Mouse (Mus musculus) thymus, adult 2 months (tissue): Measurements from ENCODE around the gene Kxd1. TPM values are rescaled to one million over a fixed set of nuclear protein-coding genes. Genes with fewer than 3 reads are reported as not detected.

Source experiments
- DNase-seq: peaks from one replicate; pipeline ENCODE4 v3.0.0; 2021
- H3K27ac ChIP-seq: fragments of 200-500 bp; 2 replicates; pipeline ENCODE4 v1.5.1; 2012; ENCODE audit warnings: low read length, control low read depth; ENCODE audit not compliant: control insufficient read depth, insufficient read depth
- H3K27me3 ChIP-seq: fragments of 200-500 bp; 2 replicates; pipeline ENCODE4 v1.6.1; 2012; ENCODE audit warnings: mild to moderate bottlenecking, low read length, moderate library complexity, mixed read lengths; ENCODE audit not compliant: control insufficient read depth, insufficient read depth
- H3K36me3 ChIP-seq: fragments of 200-500 bp; 2 replicates; pipeline ENCODE4 v1.6.1; 2012; ENCODE audit warnings: mild to moderate bottlenecking, low read length, moderate library complexity; ENCODE audit not compliant: control insufficient read depth, insufficient read depth
- H3K4me1 ChIP-seq: fragments of 200-500 bp; replicated peaks from 2 replicates; pipeline ENCODE4 v1.6.1; 2012; ENCODE audit warnings: low read length; ENCODE audit not compliant: control insufficient read depth, insufficient read depth
- H3K4me3 ChIP-seq: fragments of 200-500 bp; 2 replicates; pipeline ENCODE4 v1.5.1; 2012; ENCODE audit warnings: mild to moderate bottlenecking, low read length, control low read depth, moderate library complexity; ENCODE audit not compliant: control insufficient read depth, insufficient read depth
- CTCF ChIP-seq: fragments of 200-500 bp; IDR thresholded peaks from 2 replicates; pipeline ENCODE4 v1.5.1; 2012; ENCODE audit warnings: mild to moderate bottlenecking, control low read depth, low read length, moderate library complexity, borderline replicate concordance; ENCODE audit not compliant: control insufficient read depth, poor library complexity, insufficient read depth; ENCODE audit errors: extremely low read depth
- POLR2A ChIP-seq: fragments of 200-500 bp; IDR thresholded peaks from 2 replicates; pipeline ENCODE4 v1.6.1; 2012; ENCODE audit warnings: mild to moderate bottlenecking, low read length, control low read depth, moderate library complexity; ENCODE audit not compliant: control insufficient read depth, poor library complexity, insufficient read depth; ENCODE audit errors: extremely low read depth
- WGBS: fragments of 180-500 bp; shearing (Covaris S2); methylation state at CpG from one replicate; pipeline ENCODE4 v1.1.7; 2018; 5-methylcytosine and 5-hydroxymethylcytosine counted together
- polyA plus RNA-seq: library from polyadenylated mRNA; depleted of rRNA; stranded (reverse); fragments of >200 nt; gene quantifications from 2 replicates; pipeline ENCODE4 v1.2.3, GENCODE M21; 2012

The Kxd1 gene
- polyA plus RNA-seq, 1 experiment, result 72.7 TPM

- H3K27ac ChIP-seq, result no peak within 1 kb of the TSS
- peaks cover 28% of the 10 kb centered on the region for H3K4me1 ChIP-seq
- no peak for DNase-seq
- WGBS, result 3% methylated on average over 78 of the region's 93 CpGs
- TF ChIP-seq CTCF (no peak), POLR2A (no peak)
- peaks cover 56% of the 10 kb centered on the region for H3K27me3 ChIP-seq
- no peak within 1 kb of the TSS for H3K4me3 ChIP-seq
- no peaks in the 10 kb centered on the region for H3K36me3 ChIP-seq
These were observed 34.8 kb downstream of the Kxd1 start, which contains the start of gene Crlf1 for GRCm38 (mm10) chr8:70492664-70493640. Gene Crlf1, plus strand, starts transcription at chr8:70493158.

DNA sequence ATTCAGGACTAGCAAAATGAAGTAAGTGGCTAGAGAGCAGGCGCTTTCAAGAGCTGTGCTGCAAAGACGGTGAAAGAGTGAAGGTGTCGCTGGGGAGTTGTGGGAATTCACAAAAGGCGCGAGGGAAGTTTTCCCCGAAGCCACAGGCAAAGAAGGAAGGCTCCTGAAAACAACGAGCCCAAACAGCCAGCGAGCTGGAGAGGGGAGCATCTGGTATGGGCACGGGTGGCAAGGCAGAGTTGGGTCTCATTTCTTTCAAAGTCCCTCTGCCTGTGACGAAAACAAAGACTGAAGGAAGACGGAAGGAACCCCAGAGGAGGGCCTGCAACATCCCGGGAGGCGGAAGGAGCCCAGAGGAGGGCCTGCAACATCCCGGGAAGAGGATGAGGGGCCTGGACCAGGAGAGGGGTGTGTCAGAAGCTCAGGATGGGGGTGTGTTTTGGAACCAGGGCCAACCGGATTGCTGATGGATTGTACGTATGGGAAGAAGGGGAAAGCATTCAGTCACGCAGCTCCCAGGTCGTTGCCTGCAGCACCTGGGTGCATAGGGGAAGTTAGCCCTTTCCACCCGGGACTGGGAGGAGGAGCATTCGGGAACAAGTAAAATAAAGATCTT lies 36.8 kb downstream of the Kxd1 start:
- peaks cover 31% of the 10 kb centered on the region for H3K4me1 ChIP-seq
- no peak overlapping the region for H3K27ac ChIP-seq
- H3K4me3 ChIP-seq, result no peak overlapping the region
- no peaks in the 10 kb centered on the region for H3K36me3 ChIP-seq
- DNase-seq, result no peak
- WGBS, result 9% methylated on average over 20 of the region's 20 CpGs
- no peak for TF ChIP-seq CTCF
- no peak for TF ChIP-seq POLR2A
- peaks cover 59% of the 10 kb centered on the region for H3K27me3 ChIP-seq

DNA sequence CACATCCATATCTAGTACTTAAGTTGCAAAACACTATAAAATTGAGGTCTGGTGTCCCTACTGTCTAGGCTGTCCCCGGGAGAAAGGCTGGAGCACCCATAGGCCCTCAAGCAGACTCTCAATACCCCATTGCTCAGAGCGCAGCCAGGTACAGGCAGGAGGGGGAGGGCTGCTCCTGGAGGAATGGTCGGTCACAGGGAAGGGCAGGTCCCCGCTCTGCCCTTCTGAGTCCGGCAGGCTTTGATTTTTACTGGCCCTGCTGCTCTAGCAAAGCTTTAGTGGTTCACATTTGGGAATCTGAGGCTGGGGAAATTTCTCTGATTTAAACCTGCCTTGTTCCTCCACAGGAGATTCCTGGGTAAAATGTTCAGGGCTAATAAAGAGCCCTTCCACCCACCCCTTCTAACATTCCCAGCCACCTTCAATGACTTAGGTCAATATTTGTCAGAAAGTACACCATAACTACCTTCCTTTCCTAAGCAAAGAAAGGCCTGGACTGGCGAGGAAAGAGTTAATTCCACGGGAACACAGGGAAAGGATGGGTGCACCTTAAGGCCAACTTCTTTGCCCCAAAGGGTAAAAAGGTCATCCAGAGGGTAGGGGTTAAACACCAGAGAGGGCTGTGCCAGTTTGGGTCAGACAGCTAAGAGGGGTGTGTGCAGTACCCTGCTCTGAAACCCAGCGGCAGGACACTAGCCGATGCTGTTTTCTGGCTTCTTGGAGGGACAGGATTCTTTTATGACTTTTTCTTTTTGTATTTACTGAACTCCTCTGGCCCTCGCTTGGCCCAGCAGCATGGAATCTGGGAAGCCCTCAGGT lies 37.5 kb downstream of the Kxd1 start:
- H3K4me1 ChIP-seq, result peaks cover 31% of the 10 kb centered on the region
- 46% methylated on average over 10 of the region's 10 CpGs for WGBS
- TF ChIP-seq POLR2A (no peak), CTCF (no peak)
- no peak for DNase-seq
- H3K27ac ChIP-seq, result no peak overlapping the region
- no peak overlapping the region for H3K4me3 ChIP-seq
- peaks cover 58% of the 10 kb centered on the region for H3K27me3 ChIP-seq
- no peaks in the 10 kb centered on the region for H3K36me3 ChIP-seq

DNA sequence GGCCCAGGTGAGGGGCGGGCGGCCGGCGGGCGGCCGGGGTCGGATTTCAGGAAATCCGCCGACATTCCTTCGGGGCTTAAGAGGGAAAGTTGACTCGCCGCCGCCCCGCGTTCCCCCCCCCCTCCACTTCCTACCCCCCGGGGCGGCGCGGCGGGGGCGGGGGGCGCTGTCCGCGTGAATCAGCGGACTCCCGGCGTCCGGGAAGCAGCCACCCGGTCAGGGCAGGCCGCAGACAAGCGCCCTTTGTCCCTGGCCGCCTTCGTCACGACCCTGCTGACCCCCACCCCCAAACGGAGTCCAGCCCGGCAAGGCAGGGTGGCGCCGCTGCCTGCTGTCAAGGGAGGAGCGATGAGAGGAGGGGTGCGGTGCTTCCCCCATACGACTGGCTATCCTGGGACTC lies 38.2 kb downstream of the Kxd1 start:
- peak overlapping the region; percentile 24 for H3K4me3 ChIP-seq
- DNase-seq, result no peak
- no peaks in the 10 kb centered on the region for H3K36me3 ChIP-seq
- no peak for TF ChIP-seq CTCF
- no peak for TF ChIP-seq POLR2A
- no peak overlapping the region for H3K27ac ChIP-seq
- peaks cover 31% of the 10 kb centered on the region for H3K4me1 ChIP-seq
- 5% methylated on average over 24 of the region's 41 CpGs for WGBS
- peaks cover 52% of the 10 kb centered on the region for H3K27me3 ChIP-seq

DNA sequence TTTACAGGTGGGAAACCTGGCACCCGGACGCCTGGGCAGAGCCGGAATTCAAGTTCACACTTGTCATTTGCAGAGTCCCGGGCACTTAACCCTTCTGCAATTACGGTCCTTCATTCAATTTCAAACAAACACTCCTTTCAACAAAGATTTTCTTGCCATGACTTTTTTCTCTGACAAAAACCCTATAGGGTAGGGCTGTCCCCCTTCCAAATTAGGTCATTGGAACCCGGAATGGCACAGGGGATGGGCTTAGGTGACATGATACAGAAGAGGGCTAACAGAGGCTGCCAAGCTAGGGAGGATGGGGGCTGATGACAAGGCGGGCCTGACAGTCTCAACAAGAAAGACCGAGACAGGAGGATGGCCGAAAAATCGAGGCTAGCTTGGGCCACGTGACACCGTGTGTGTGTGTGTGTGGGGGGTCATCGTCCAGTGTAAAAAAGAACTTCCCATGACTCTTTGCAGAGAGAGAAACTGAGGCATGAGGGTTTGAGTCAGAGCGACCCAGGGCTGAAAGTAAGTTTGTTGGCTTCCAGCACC lies 38.8 kb downstream of the Kxd1 start:
- WGBS, result 1% methylated on average over 14 of the region's 14 CpGs
- no peak overlapping the region for H3K27ac ChIP-seq
- no peak for DNase-seq
- H3K27me3 ChIP-seq, result peaks cover 48% of the 10 kb centered on the region
- H3K4me3 ChIP-seq, result peak overlapping the region; percentile 24
- TF ChIP-seq POLR2A (no peak), CTCF (no peak)
- no peaks in the 10 kb centered on the region for H3K36me3 ChIP-seq
- H3K4me1 ChIP-seq, result peaks cover 26% of the 10 kb centered on the region
